Mouse (Mus musculus): ENCODE data around the gene Prpf6. TPM values are rescaled to one million over a fixed set of nuclear protein-coding genes. Genes with fewer than 3 reads are reported as not detected.

Prpf6 gene
- 41.4 TPM for polyA plus RNA-seq (2012; fragmentation: generic; extraction: Trizol)
- long read RNA-seq, experiment 1, transcript Prpf6-201 (21 exons, 3,054 nt), result major isoform, 32 of 61 reads
- long read RNA-seq, experiment 1, partial matches to known transcripts, result 26 of 61 reads
- long read RNA-seq, experiment 1, other reads (novel, unspliced or antisense), result 3 of 61 reads
- long read RNA-seq, experiment 2, transcript Prpf6-201 (21 exons, 3,054 nt), result major isoform, 520 of 577 reads
- long read RNA-seq, experiment 2, partial matches to known transcripts, result 24 of 577 reads
- long read RNA-seq, experiment 2, other reads (novel, unspliced or antisense), result 33 of 577 reads

DNA sequence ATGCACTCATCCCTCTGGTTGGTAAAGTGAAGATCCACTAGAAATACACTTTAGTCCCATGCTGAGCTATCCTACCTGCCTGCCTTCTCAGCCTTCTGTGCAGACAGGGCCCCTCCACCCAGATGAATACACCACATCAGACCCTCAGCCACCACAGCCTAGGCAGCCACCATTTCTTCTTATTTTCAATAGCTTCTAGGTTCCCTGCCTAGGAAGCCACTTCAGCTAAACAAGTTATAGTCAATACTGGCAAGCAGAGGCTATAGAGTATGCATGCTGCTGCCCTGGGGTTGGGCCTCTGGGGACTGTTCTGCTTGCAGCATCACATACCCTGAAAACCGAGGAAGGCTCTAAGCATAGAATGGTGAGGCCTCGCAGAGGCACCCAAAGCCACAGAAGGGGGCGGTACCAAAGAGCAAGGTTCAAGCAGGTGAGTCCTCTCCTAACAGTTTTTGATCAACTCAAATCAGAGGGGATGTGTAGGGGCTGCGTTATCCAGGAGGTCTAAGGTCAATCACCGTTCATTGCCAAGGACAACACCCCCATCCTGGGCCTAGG lies at the start of gene Prpf6:
Prpf6 (plus strand) TSS at position 341 of the 558 bp plus-strand sequence.
- Histone ChIP-seq H3K79me2 (ENCODE audit: control insufficient read depth, insufficient read depth) (peaks cover 14% of the 10 kb centered on the region), H3K36me3 (ENCODE audit: control insufficient read depth, insufficient read depth) (peaks cover 28% of the 10 kb centered on the region), H3K27me3 (ENCODE audit: control insufficient read depth, insufficient read depth, insufficient read length) (no peaks in the 10 kb centered on the region), H3ac (ENCODE audit: control insufficient read depth, insufficient read length, low read depth) (peak within 1 kb of the TSS; percentile 78), H3K4me3 (ENCODE audit: insufficient read depth, poor library complexity, severe bottlenecking) (peak within 1 kb of the TSS; percentile 76), H3K79me3 (ENCODE audit: low read depth) (no peaks in the 10 kb centered on the region)
- TF ChIP-seq CEBPB (IDR thresholded peaks at IDR 0.05; ENCODE audit: low read depth) (no peak), FOSL1 (IDR thresholded peaks at IDR 0.05; ENCODE audit: insufficient read depth, low read length, poor library complexity, severe bottlenecking) (no peak), CTCF (IDR thresholded peaks at IDR 0.05; ENCODE audit: control insufficient read depth, insufficient read depth, insufficient read length) (no peak), USF1 (IDR thresholded peaks at IDR 0.05; ENCODE audit: low read depth) (no peak)

DNA sequence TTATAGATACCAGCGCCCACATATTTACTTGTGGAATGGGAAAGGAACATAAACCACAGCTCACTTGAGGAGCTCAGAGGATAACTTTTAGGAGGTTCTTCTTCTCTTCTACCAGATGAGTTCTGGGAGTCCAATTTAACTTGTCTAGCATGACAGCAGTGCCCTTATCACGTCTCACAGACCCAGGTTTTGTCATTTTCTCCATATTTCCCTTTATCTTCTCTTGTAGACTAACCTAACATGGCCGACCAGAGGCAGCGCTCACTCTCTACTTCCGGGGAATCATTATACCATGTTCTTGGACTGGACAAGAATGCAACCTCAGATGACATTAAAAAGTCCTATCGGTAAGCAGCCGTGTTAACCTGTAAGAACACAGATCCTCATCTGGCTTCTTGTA lies 45.5 kb upstream of the Prpf6 start:
- peaks cover 36% of the 10 kb centered on the region for H3K79me3 ChIP-seq (ENCODE audit: low read depth)
- H3ac ChIP-seq (ENCODE audit: control insufficient read depth, insufficient read length, low read depth), result no peak overlapping the region
- H3K36me3 ChIP-seq (ENCODE audit: control insufficient read depth, insufficient read depth), result peaks cover 61% of the 10 kb centered on the region
- H3K27me3 ChIP-seq (ENCODE audit: control insufficient read depth, insufficient read depth, insufficient read length), result no peaks in the 10 kb centered on the region
- no peak overlapping the region for H3K4me3 ChIP-seq (ENCODE audit: insufficient read depth, poor library complexity, severe bottlenecking)
- TF ChIP-seq USF1 (IDR thresholded peaks at IDR 0.05; ENCODE audit: low read depth) (no peak), CEBPB (IDR thresholded peaks at IDR 0.05; ENCODE audit: low read depth) (no peak)
- peaks cover 51% of the 10 kb centered on the region for H3K79me2 ChIP-seq (ENCODE audit: control insufficient read depth, insufficient read depth)

DNA sequence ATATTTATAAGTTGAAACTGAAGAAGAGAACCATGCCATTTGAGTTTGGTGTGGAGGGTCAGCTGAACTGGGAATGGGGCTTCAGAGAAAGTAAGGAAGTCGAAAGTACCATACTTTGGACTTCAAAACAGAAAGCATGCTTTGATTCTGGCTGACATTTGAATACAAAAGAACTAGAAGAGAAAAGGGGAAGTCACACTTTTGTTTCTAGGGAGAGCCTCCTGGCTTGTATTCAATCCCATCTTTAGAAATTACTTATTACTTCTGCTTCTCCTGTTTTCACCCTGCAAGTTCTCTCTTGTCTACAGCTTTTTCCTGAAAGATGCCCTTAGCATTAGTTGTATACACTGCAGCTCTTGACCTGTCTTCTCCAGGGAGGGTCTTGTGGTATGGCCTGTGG lies 43.4 kb upstream of the Prpf6 start:
- H3K4me3 ChIP-seq (ENCODE audit: insufficient read depth, poor library complexity, severe bottlenecking), result no peak overlapping the region
- H3K36me3 ChIP-seq (ENCODE audit: control insufficient read depth, insufficient read depth), result peaks cover 71% of the 10 kb centered on the region
- no peaks in the 10 kb centered on the region for H3K27me3 ChIP-seq (ENCODE audit: control insufficient read depth, insufficient read depth, insufficient read length)
- H3K79me3 ChIP-seq (ENCODE audit: low read depth), result peaks cover 21% of the 10 kb centered on the region
- no peak overlapping the region for H3ac ChIP-seq (ENCODE audit: control insufficient read depth, insufficient read length, low read depth)
- TF ChIP-seq FOSL1 (IDR thresholded peaks at IDR 0.05; ENCODE audit: insufficient read depth, low read length, poor library complexity, severe bottlenecking) (no peak), USF1 (IDR thresholded peaks at IDR 0.05; ENCODE audit: low read depth) (no peak), MYOG (IDR thresholded peaks at IDR 0.05; ENCODE audit: control insufficient read depth, extremely low read depth, insufficient read length) (no peak), MAX (IDR thresholded peaks at IDR 0.05) (no peak), MYOD1 (IDR thresholded peaks at IDR 0.05; ENCODE audit: control insufficient read depth, insufficient read length, low read depth) (no peak), CEBPB (IDR thresholded peaks at IDR 0.05; ENCODE audit: low read depth) (no peak), CTCF (IDR thresholded peaks at IDR 0.05; ENCODE audit: control insufficient read depth, insufficient read depth, insufficient read length) (no peak)
- H3K79me2 ChIP-seq (ENCODE audit: control insufficient read depth, insufficient read depth), result peaks cover 30% of the 10 kb centered on the region

DNA sequence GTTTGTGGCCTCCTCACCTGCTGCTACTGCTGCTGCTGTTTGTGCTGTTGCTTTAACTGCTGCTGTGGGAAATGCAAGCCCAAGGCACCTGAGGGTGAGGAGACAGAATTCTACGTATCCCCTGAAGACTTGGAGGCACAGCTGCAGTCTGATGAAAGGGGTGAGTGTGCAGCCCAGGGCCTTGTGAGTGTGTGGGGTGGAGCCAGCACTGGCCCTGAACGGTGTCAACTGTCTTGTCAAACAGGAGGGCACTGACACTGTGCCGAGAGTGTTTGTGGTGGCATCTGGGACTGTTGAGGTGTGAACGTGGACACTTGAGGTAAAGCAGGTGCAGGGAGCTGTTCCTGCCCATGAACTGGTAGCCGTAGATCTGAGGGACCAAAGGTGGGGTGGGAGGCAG lies 43.0 kb upstream of the Prpf6 start:
- no peak overlapping the region for H3ac ChIP-seq (ENCODE audit: control insufficient read depth, insufficient read length, low read depth)
- peaks cover 17% of the 10 kb centered on the region for H3K79me3 ChIP-seq (ENCODE audit: low read depth)
- H3K27me3 ChIP-seq (ENCODE audit: control insufficient read depth, insufficient read depth, insufficient read length), result no peaks in the 10 kb centered on the region
- TF ChIP-seq MYOD1 (IDR thresholded peaks at IDR 0.05; ENCODE audit: control insufficient read depth, insufficient read length, low read depth) (no peak), USF1 (IDR thresholded peaks at IDR 0.05; ENCODE audit: low read depth) (no peak), CEBPB (IDR thresholded peaks at IDR 0.05; ENCODE audit: low read depth) (no peak), MYOG (IDR thresholded peaks at IDR 0.05; ENCODE audit: control insufficient read depth, extremely low read depth, insufficient read length) (no peak), FOSL1 (IDR thresholded peaks at IDR 0.05; ENCODE audit: insufficient read depth, low read length, poor library complexity, severe bottlenecking) (no peak), MAX (IDR thresholded peaks at IDR 0.05) (no peak), CTCF (IDR thresholded peaks at IDR 0.05; ENCODE audit: control insufficient read depth, insufficient read depth, insufficient read length) (no peak)
- peaks cover 26% of the 10 kb centered on the region for H3K79me2 ChIP-seq (ENCODE audit: control insufficient read depth, insufficient read depth)
- H3K4me3 ChIP-seq (ENCODE audit: insufficient read depth, poor library complexity, severe bottlenecking), result no peak overlapping the region
- peaks cover 71% of the 10 kb centered on the region for H3K36me3 ChIP-seq (ENCODE audit: control insufficient read depth, insufficient read depth)

DNA sequence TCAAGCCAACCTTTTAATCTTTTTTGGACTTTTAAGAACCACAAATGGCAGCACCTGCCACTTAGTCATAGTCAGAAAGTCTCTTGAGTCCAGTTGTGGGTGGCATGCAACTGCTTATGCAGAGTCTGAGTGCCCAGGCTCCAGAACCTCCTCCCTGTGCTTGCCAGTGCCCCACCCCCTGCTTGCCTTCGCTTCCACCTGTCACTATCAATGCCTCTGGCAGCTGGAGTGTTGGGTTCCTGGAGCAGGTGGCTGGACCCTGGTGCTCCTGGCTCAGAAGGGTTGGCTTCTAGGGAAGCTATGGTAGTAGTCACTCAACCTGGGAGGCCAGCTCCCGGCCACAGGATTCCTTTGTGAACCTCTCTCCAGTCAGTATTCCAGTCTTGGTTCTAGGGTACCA lies 41.4 kb upstream of the Prpf6 start:
- Histone ChIP-seq H3K27me3 (ENCODE audit: control insufficient read depth, insufficient read depth, insufficient read length) (no peaks in the 10 kb centered on the region), H3K4me3 (ENCODE audit: insufficient read depth, poor library complexity, severe bottlenecking) (no peak overlapping the region), H3K79me3 (ENCODE audit: low read depth) (peaks cover 2% of the 10 kb centered on the region), H3ac (ENCODE audit: control insufficient read depth, insufficient read length, low read depth) (no peak overlapping the region), H3K36me3 (ENCODE audit: control insufficient read depth, insufficient read depth) (peaks cover 66% of the 10 kb centered on the region), H3K79me2 (ENCODE audit: control insufficient read depth, insufficient read depth) (peaks cover 11% of the 10 kb centered on the region)
- TF ChIP-seq MYOD1 (IDR thresholded peaks at IDR 0.05; ENCODE audit: control insufficient read depth, insufficient read length, low read depth), result peak; percentile 48
- no peak for TF ChIP-seq MAX (IDR thresholded peaks at IDR 0.05)

DNA sequence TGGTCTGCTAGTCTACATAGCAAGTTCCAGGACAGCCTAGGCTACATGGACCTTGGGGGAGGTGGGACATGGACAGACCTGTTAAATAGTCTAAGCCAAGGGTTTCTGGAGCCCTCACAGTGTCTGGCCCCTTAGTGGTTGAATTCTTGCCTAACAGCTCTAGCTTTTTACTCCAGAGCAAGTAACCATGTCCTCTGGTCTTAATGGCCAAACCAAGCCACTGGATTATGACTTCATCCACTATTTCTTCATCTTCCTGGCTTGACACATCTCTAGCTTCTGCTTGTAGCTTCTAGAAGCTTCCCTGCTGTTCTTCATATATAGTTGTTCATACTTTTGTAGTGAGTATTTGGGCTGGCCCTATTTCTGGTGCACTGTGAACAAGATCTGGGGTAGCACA lies 37.9 kb upstream of the Prpf6 start:
- no peaks in the 10 kb centered on the region for H3K27me3 ChIP-seq (ENCODE audit: control insufficient read depth, insufficient read depth, insufficient read length)
- no peak overlapping the region for H3ac ChIP-seq (ENCODE audit: control insufficient read depth, insufficient read length, low read depth)
- no peaks in the 10 kb centered on the region for H3K79me3 ChIP-seq (ENCODE audit: low read depth)
- no peak overlapping the region for H3K4me3 ChIP-seq (ENCODE audit: insufficient read depth, poor library complexity, severe bottlenecking)
- H3K36me3 ChIP-seq (ENCODE audit: control insufficient read depth, insufficient read depth), result peaks cover 41% of the 10 kb centered on the region
- TF ChIP-seq CTCF (IDR thresholded peaks at IDR 0.05; ENCODE audit: control insufficient read depth, insufficient read depth, insufficient read length) (no peak), MYOD1 (IDR thresholded peaks at IDR 0.05; ENCODE audit: control insufficient read depth, insufficient read length, low read depth) (no peak), MAX (IDR thresholded peaks at IDR 0.05) (no peak), USF1 (IDR thresholded peaks at IDR 0.05; ENCODE audit: low read depth) (no peak), FOSL1 (IDR thresholded peaks at IDR 0.05; ENCODE audit: insufficient read depth, low read length, poor library complexity, severe bottlenecking) (no peak), CEBPB (IDR thresholded peaks at IDR 0.05; ENCODE audit: low read depth) (no peak), MYOG (IDR thresholded peaks at IDR 0.05; ENCODE audit: control insufficient read depth, extremely low read depth, insufficient read length) (no peak)
- H3K79me2 ChIP-seq (ENCODE audit: control insufficient read depth, insufficient read depth), result no peaks in the 10 kb centered on the region
